Mouse (Mus musculus): Measurements from ENCODE around the gene Slc6a12.

The Slc6a12 gene

DNA sequence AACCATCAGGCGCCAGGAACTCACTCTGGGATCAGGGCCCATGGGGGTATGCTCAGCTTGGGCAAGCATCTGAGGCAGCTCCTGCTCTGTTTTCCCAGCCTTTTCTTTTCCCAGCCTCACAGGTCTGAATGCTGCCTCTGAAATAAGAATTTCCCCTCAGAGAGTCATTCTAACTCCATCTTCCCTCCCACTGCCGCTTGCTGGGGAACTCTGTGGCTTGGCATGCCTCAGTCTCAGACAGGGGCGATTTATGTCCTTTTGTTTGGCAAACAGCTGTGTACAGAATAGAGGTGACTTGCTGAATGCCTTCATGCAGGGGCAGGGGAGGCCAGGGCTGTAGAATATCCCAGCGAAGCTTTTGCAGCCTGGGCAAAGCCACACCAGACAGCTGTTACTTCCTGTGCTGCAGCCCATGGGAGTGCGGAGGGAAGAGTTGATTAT, 64.7 kb downstream of the Slc6a12 start:
- no peak for DNase-seq (ENCODE audit: low spot score in 2 of 2)

DNA sequence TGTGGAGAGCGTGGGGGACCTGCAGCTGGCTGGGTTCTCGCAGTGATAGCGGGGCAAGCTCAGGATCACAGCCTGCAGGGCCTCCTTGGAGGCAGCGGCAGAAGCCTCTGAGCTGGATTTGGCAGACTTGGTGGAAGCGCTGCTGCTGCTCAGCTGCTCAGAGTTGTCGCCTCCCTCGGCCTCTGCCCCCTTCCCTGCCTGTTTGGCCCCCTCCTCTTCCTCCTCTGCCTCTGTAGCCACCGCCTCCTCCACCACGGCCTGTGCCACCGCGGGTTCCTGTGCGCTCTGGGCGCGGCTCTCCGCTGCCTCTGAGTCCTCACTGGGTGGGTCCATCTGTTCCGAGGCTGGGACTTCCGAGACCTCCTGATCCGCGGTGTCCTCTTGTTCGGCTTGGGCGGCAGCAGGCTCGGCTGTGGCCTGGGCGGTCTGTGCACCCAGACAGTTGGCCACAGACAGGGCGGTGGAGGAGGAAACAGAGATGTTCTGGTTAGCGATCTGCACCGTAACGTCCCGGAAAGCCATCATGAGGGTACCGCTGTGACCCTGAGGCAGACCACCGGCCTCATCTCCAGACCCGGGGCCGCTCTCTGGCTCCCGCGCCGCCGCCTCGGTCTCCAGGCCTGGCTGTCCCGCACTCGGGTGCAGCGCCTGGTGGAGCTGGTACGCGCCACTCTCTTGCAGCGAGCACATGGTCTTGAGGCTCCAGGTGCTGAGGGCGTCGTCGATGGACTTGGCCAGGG, 69.9 kb downstream of the Slc6a12 start:
- DNase-seq (ENCODE audit: low spot score in 2 of 2): no peak
